ENCODE assay signal across 8 mouse cellular contexts in the genomic region with DNA sequence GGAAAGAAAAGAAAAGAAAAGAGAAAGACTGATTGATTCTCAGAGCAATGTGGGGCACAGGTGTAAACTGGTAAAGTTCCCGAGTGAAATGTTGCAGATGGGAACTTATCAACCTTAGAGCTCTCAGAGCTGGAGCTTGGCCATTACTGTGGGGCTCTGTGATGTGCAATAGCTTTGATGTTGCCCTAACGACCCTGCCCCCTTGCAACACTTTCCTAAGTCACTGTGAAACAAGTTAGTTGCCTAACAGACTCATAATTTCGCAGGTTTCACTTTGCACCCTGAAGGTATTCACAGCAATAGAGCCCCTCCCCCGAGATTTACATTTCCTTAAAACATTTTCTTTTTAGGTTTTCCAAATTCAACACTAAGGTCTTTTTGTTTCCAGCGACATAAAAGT. TPM values are rescaled to one million over a fixed set of nuclear protein-coding genes. Genes with fewer than 3 reads are reported as not detected.
A peak's percentile ranks its signal among the peaks of the same experiment; 100 is the strongest.
DNase-seq lines count a peak whose midpoint lies in the region; ATAC-seq lines count a peak whose summit lies in the region.

A gene (plus strand): TSS at position 387 of the 400 bp plus-strand sequence.

- no peaks in the 10 kb centered on the region for H3K36me3 ChIP-seq in embryonic facial prominence, embryonic 15.5 days
- no peaks in the 10 kb centered on the region for H3K36me3 ChIP-seq in heart, embryonic 16.5 days (ENCODE audit: control insufficient read depth, insufficient read depth)
- no peaks in the 10 kb centered on the region for H3K36me3 ChIP-seq in limb, embryonic 15.5 days
- H3K36me3 ChIP-seq in midbrain, embryonic 16.5 days (ENCODE audit: control insufficient read depth, insufficient read depth, low read length), result no peaks in the 10 kb centered on the region

- peak within 1 kb of the TSS; percentile 77 for H3K4me2 ChIP-seq in embryonic facial prominence, embryonic 15.5 days (replicated peaks)
- peak within 1 kb of the TSS; percentile 53 for H3K4me2 ChIP-seq in heart, embryonic 16.5 days (ENCODE audit: low read depth, low read length)
- H3K4me2 ChIP-seq in limb, embryonic 15.5 days, result peak within 1 kb of the TSS; percentile 79
- peak within 1 kb of the TSS; percentile 85 for H3K4me2 ChIP-seq in midbrain, embryonic 16.5 days (ENCODE audit: low read length)

- no peak for ATAC-seq in embryonic facial prominence, embryonic 15.5 days (ENCODE audit: insufficient number of reproducible peaks, low FRiP score, low TSS enrichment, low read depth)
- ATAC-seq in heart, embryonic 16.5 days (replicated peaks; ENCODE audit: extremely low read depth, insufficient read depth, low FRiP score), result peak; percentile 38; the same call in 1 of the 2 replicates
- ATAC-seq in limb, embryonic 15.5 days (ENCODE audit: insufficient number of reproducible peaks, low FRiP score, low TSS enrichment, low read depth), result peak; percentile 30; the same call in 1 of the 2 replicates
- 0 out of 2 replicates have a peak, but pooled peaks have one; percentile 30 for ATAC-seq in midbrain, embryonic 16.5 days

- DNase-seq in retina, postnatal 1 day, result peak; percentile 17
- no peak for DNase-seq in retina, embryonic 14.5 days (ENCODE audit: low spot score)
- no peak for DNase-seq in Muller cell, postnatal 12 days (ENCODE audit: inconsistent ontology term)
- DNase-seq in right cerebral cortex, postnatal 25 days, result no peak

- H3K4me3 ChIP-seq in embryonic facial prominence, embryonic 15.5 days (replicated peaks), result peak within 1 kb of the TSS; percentile 49
- H3K4me3 ChIP-seq in heart, embryonic 16.5 days (ENCODE audit: low read length), result peak within 1 kb of the TSS; percentile 65
- H3K4me3 ChIP-seq in limb, embryonic 15.5 days, result peak within 1 kb of the TSS; percentile 48
- peak within 1 kb of the TSS; percentile 44 for H3K4me3 ChIP-seq in midbrain, embryonic 16.5 days (ENCODE audit: low read depth, low read length)

- H3K27me3 ChIP-seq in embryonic facial prominence, embryonic 15.5 days, result no peaks in the 10 kb centered on the region
- no peaks in the 10 kb centered on the region for H3K27me3 ChIP-seq in heart, embryonic 16.5 days (ENCODE audit: control insufficient read depth, insufficient read depth, low read length)
- no peaks in the 10 kb centered on the region for H3K27me3 ChIP-seq in limb, embryonic 15.5 days
- H3K27me3 ChIP-seq in midbrain, embryonic 16.5 days (ENCODE audit: control insufficient read depth, insufficient read depth, low read depth, low read length), result no peaks in the 10 kb centered on the region

- H3K9ac ChIP-seq in embryonic facial prominence, embryonic 15.5 days, result peak within 1 kb of the TSS; percentile 23
- peak within 1 kb of the TSS; percentile 71 for H3K9ac ChIP-seq in heart, embryonic 16.5 days (ENCODE audit: low read length)
- H3K9ac ChIP-seq in limb, embryonic 15.5 days, result peak within 1 kb of the TSS; percentile 31
- peak within 1 kb of the TSS; percentile 64 for H3K9ac ChIP-seq in midbrain, embryonic 16.5 days (ENCODE audit: low read depth, low read length)

- H3K4me1 ChIP-seq in embryonic facial prominence, embryonic 15.5 days, result peaks cover 21% of the 10 kb centered on the region; the same call in 1 of the 2 replicates
- H3K4me1 ChIP-seq in heart, embryonic 16.5 days (ENCODE audit: control insufficient read depth, insufficient read depth, low read length), result peaks cover 16% of the 10 kb centered on the region
- peaks cover 38% of the 10 kb centered on the region for H3K4me1 ChIP-seq in limb, embryonic 15.5 days
- H3K4me1 ChIP-seq in midbrain, embryonic 16.5 days (ENCODE audit: control insufficient read depth, insufficient read depth, low read length), result peaks cover 9% of the 10 kb centered on the region

- peak within 1 kb of the TSS; percentile 40 for H3K27ac ChIP-seq in embryonic facial prominence, embryonic 15.5 days (replicated peaks)
- peak within 1 kb of the TSS; percentile 71 for H3K27ac ChIP-seq in heart, embryonic 16.5 days (ENCODE audit: low read length)
- H3K27ac ChIP-seq in limb, embryonic 15.5 days, result peak within 1 kb of the TSS; percentile 63
- no peak within 1 kb of the TSS for H3K27ac ChIP-seq in midbrain, embryonic 16.5 days (ENCODE audit: low read length)

- H3K9me3 ChIP-seq in embryonic facial prominence, embryonic 15.5 days (replicated peaks), result no peaks in the 10 kb centered on the region
- H3K9me3 ChIP-seq in heart, embryonic 16.5 days (replicated peaks; ENCODE audit: control insufficient read depth, low read length), result no peaks in the 10 kb centered on the region
- no peaks in the 10 kb centered on the region for H3K9me3 ChIP-seq in limb, embryonic 15.5 days
- no peaks in the 10 kb centered on the region for H3K9me3 ChIP-seq in midbrain, embryonic 16.5 days (replicated peaks; ENCODE audit: control insufficient read depth, low read length, poor library complexity, severe bottlenecking)

- WGBS in embryonic facial prominence, embryonic 15.5 days, result 2% methylated on average over 5 of the region's 5 CpGs
- WGBS in heart, embryonic 16.5 days, result 1% methylated on average over 5 of the region's 5 CpGs
- 0% methylated on average over 5 of the region's 5 CpGs for WGBS in limb, embryonic 15.5 days
- 4% methylated on average over 5 of the region's 5 CpGs for WGBS in midbrain, embryonic 16.5 days

RNA-seq across cellular contexts. Expression of the gene that starts here (rescaled TPM):
- 164 and 168 TPM in 2 replicates for polyA plus RNA-seq in embryonic facial prominence, embryonic 15.5 days (2015; fragmentation: Nextera tagmentation; extraction: Ambion mirVana)
- polyA plus RNA-seq in heart, embryonic 16.5 days (2015; fragmentation: Nextera tagmentation; extraction: Ambion mirVana), result 123 and 129 TPM in 2 replicates
- 187 and 224 TPM in 2 replicates for polyA plus RNA-seq in limb, embryonic 15.5 days (2015; fragmentation: Nextera tagmentation; extraction: Ambion mirVana)
- 50.4 and 65.1 TPM in 2 replicates for polyA plus RNA-seq in midbrain, embryonic 16.5 days (2015; fragmentation: Nextera tagmentation; extraction: Ambion mirVana)
